Mouse (Mus musculus) cerebral cortex, adult 2 months (tissue): ENCODE data around the gene Cd8a.

Experiments
- WGBS: fragments of 180-500 bp; shearing (Covaris S2); methylation state at CpG from one replicate; pipeline ENCODE4 v1.1.7; 2018; 5-methylcytosine and 5-hydroxymethylcytosine counted together

Cd8a gene

GRCm38 (mm10) chr6:71371085-71371605, 2.1 kb upstream of the Cd8a start:
- 94% methylated on average over 5 of the region's 5 CpGs for WGBS

GRCm38 (mm10) chr6:71372041-71372720, 1.0 kb upstream of the Cd8a start:
- WGBS = 87% methylated on average over 5 of the region's 5 CpGs

GRCm38 (mm10) chr6:71374311-71374829, 1.1 kb downstream of the Cd8a start:
- WGBS = 92% methylated on average over 19 of the region's 19 CpGs

- WGBS = 86% methylated on average over 2 of the region's 2 CpGs
Observed at GRCm38 (mm10) chr6:71374921-71375320, 1.7 kb downstream of the Cd8a start.

GRCm38 (mm10) chr6:71376711-71377110, 3.5 kb downstream of the Cd8a start:
- 97% methylated on average over 13 of the region's 13 CpGs for WGBS

GRCm38 (mm10) chr6:71381654-71382053, 8.4 kb downstream of the Cd8a start:
- WGBS = 92% methylated on average over 5 of the region's 5 CpGs

- WGBS = 92% methylated on average over 2 of the region's 2 CpGs
Observed at GRCm38 (mm10) chr6:71390496-71390895, 17.3 kb downstream of the Cd8a start.

- WGBS = 93% methylated on average over 1 of the region's 1 CpGs
Observed at GRCm38 (mm10) chr6:71396016-71396415, 22.8 kb downstream of the Cd8a start.

- 87% methylated on average over 6 of the region's 6 CpGs for WGBS
Observed at GRCm38 (mm10) chr6:71396761-71397160, 23.5 kb downstream of the Cd8a start.

- 65% methylated on average over 4 of the region's 4 CpGs for WGBS
Observed at GRCm38 (mm10) chr6:71398829-71399609, 25.8 kb downstream of the Cd8a start.

- WGBS = 51% methylated on average over 4 of the region's 4 CpGs
Observed at GRCm38 (mm10) chr6:71414624-71415023, 41.4 kb downstream of the Cd8a start.

- 49% methylated on average over 3 of the region's 3 CpGs for WGBS
Observed at GRCm38 (mm10) chr6:71415446-71415845, 42.2 kb downstream of the Cd8a start.

GRCm38 (mm10) chr6:71418874-71419273, 45.6 kb downstream of the Cd8a start:
- WGBS = 56% methylated on average over 3 of the region's 3 CpGs

- 93% methylated on average over 6 of the region's 6 CpGs for WGBS
Observed at GRCm38 (mm10) chr6:71420848-71421247, 47.6 kb downstream of the Cd8a start.

GRCm38 (mm10) chr6:71422162-71422561, 48.9 kb downstream of the Cd8a start:
- WGBS = 83% methylated on average over 3 of the region's 3 CpGs

GRCm38 (mm10) chr6:71423116-71423515, 49.9 kb downstream of the Cd8a start:
- 73% methylated on average over 3 of the region's 3 CpGs for WGBS

GRCm38 (mm10) chr6:71425681-71426080, 52.5 kb downstream of the Cd8a start:
- 39% methylated on average over 6 of the region's 6 CpGs for WGBS

GRCm38 (mm10) chr6:71427996-71428725, 54.9 kb downstream of the Cd8a start:
- WGBS = 50% methylated on average over 4 of the region's 4 CpGs
